Mouse (Mus musculus) spleen, adult 2 months (tissue): ENCODE results near the gene Ovol3. TPM values are rescaled to one million over a fixed set of nuclear protein-coding genes. Genes with fewer than 3 reads are reported as not detected.
"Not testable (repeated sequence)": the region's sequence is repeated elsewhere in the genome, so short reads cannot be mapped to it uniquely, and the experiment has no call there.

ENCODE experiments used
- DNase-seq, 2 experiments: peaks; one replicate each; pipeline versions ENCODE4 v3.0.0 to v3.0.0-alpha.2; 2012 to 2021; ENCODE audit warnings: low spot score in 2 of 2, low read depth in 1 of 2
- H3K27ac ChIP-seq: fragments of 200-500 bp; 2 replicates; pipeline ENCODE4 v1.5.1; 2012; ENCODE audit warnings: low read length, inconsistent platforms; ENCODE audit not compliant: insufficient read depth
- H3K27me3 ChIP-seq: fragments of 200-500 bp; 2 replicates; pipeline ENCODE4 v1.6.1; 2012; ENCODE audit warnings: mild to moderate bottlenecking, moderate library complexity, low read length, inconsistent platforms; ENCODE audit not compliant: control insufficient read depth, insufficient read depth
- H3K36me3 ChIP-seq: fragments of 200-500 bp; 2 replicates; pipeline ENCODE4 v1.6.1; 2012; ENCODE audit warnings: mild to moderate bottlenecking, low read length, inconsistent platforms; ENCODE audit not compliant: control insufficient read depth, insufficient read depth
- H3K4me1 ChIP-seq: fragments of 200-500 bp; 2 replicates; pipeline ENCODE4 v1.6.1; 2011; ENCODE audit warnings: inconsistent platforms; ENCODE audit not compliant: control insufficient read depth, insufficient read depth, insufficient read length
- H3K4me3 ChIP-seq: fragments of 200-500 bp; 2 replicates; pipeline ENCODE4 v1.5.1; 2011; ENCODE audit warnings: mild to moderate bottlenecking, inconsistent platforms; ENCODE audit not compliant: insufficient read depth, insufficient read length; ENCODE audit errors: extremely low read depth
- CTCF ChIP-seq: fragments of 200-500 bp; IDR thresholded peaks from 2 replicates; pipeline ENCODE4 v1.5.1; 2011; ENCODE audit warnings: mild to moderate bottlenecking, inconsistent platforms; ENCODE audit not compliant: insufficient read depth, insufficient read length, insufficient replicate concordance; ENCODE audit errors: extremely low read depth
- POLR2A ChIP-seq: fragments of 200-500 bp; IDR thresholded peaks from 2 replicates; pipeline ENCODE4 v1.6.1; 2011; ENCODE audit warnings: low read depth, low read length, inconsistent platforms
- WGBS: fragments of 180-500 bp; shearing (Covaris S2); methylation state at CpG from one replicate; pipeline ENCODE4 v1.1.7; 2018; 5-methylcytosine and 5-hydroxymethylcytosine counted together
- polyA plus RNA-seq: library from polyadenylated mRNA; depleted of rRNA; stranded (reverse); fragments of >200 nt; gene quantifications from 2 replicates; pipeline ENCODE4 v1.2.3, GENCODE M21; 2012

Gene Ovol3
- polyA plus RNA-seq, 1 experiment: not detected

DNA sequence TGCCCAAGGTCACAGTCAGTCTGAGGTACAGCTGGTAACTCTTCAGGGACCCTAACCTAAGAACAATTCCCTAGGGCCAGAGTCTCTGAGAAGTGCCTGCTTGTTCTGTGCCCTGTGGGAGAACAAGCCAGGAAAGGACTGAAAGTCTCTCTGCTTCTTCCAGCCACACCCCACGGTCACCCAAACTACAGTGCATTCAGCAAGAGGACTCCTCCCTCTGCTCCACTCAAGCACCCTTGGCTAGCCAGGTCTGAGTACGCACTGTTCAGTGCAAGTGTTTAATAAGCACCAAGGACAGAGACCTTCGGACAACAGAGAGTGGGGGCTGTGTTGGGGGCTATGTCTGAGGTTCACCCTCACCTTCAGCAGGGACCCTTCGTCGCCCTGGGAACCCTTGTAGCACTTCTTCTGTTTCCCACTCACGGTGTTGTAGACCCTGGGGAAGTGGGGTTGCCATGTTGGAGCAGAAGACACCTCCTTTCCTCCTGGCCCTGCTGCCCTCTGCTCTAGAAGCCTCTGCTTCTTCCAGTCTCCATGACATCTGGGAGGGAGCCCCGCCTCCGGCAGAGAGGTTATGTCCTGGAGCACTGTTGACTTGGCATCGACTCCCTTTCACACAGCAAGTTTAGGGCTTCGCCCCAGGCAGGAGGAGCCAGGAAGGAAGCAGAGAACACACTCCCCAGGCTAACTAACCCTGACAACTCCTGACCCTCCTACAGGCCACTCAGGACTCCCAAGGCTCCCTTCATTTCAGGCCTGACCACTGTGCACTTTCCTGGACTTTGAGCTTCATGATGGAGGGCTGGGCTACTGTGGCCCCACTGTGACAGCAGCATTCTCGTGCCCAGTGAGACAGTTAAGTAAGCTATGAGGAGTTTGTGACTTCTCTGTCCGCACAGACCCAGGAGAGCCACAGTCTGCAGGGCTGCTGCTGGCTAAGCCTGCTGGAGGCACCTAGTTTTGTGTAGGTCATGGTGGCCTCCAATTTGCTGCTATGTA lies 16.7 kb upstream of the Ovol3 start:
- no peaks in the 10 kb centered on the region for H3K4me1 ChIP-seq
- H3K36me3 ChIP-seq: 0 out of 2 replicates have a peak, but pooled peaks cover 3% of the 10 kb centered on the region
- WGBS: 88% methylated on average over 12 of the region's 12 CpGs
- DNase-seq: no peak
- TF ChIP-seq CTCF: no peak
- no peak for TF ChIP-seq POLR2A
- no peaks in the 10 kb centered on the region for H3K27me3 ChIP-seq
- no peak overlapping the region for H3K27ac ChIP-seq
- H3K4me3 ChIP-seq: no peak overlapping the region

DNA sequence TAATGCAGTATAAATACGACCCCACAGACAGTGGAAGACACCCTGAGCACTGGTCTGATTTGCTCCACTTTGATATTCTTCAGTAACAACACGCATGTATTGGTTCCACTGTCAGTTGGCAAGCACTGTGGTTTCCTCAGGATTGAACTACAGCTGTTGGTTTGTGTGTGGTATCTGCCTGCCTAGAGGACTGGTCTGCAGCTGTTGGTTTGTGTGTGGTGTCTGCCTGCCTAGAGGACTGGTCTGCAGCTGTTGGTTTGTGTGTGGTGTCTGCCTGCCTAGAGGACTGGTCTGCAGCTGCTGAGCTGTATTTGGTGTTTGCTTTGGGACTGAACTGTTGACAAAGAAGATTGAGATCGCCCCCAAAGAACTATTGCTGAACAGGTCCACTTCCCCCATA lies 1.8 kb upstream of the Ovol3 start:
- not testable (repeated sequence) for H3K36me3 ChIP-seq, H3K27me3 ChIP-seq, DNase-seq, H3K27ac ChIP-seq, H3K4me1 ChIP-seq, H3K4me3 ChIP-seq
- 86% methylated on average over 3 of the region's 3 CpGs for WGBS

DNA sequence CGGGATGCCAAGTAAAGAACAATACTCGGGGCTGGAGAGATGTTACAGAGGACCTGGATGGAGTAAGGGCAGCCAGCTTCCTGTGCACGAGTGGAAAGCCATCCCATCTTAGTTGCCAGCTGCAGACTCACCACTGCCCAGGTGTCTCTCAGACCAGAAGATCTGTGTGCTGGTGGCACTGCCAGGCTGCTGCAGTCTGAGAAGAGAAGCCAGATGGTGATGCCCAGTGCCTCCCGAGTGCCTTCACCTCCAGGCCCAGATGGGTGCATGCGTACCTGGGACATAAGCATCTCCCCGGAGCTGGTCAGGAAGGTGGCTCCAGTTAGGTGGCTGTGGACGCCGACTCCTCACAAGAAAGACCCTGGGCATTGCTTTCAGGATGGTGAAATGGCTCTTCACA lies 434 bp downstream of the Ovol3 start:
- 97% methylated on average over 8 of the region's 8 CpGs for WGBS
- Histone ChIP-seq H3K27me3 (no peaks in the 10 kb centered on the region), H3K4me1 (no peaks in the 10 kb centered on the region; the same call in 1 of the 2 replicates), H3K36me3 (no peaks in the 10 kb centered on the region; the same call in 1 of the 2 replicates), H3K27ac (no peak overlapping the region), H3K4me3 (no peak overlapping the region)
- no peak for DNase-seq
- no peak for TF ChIP-seq POLR2A
- no peak for TF ChIP-seq CTCF

DNA sequence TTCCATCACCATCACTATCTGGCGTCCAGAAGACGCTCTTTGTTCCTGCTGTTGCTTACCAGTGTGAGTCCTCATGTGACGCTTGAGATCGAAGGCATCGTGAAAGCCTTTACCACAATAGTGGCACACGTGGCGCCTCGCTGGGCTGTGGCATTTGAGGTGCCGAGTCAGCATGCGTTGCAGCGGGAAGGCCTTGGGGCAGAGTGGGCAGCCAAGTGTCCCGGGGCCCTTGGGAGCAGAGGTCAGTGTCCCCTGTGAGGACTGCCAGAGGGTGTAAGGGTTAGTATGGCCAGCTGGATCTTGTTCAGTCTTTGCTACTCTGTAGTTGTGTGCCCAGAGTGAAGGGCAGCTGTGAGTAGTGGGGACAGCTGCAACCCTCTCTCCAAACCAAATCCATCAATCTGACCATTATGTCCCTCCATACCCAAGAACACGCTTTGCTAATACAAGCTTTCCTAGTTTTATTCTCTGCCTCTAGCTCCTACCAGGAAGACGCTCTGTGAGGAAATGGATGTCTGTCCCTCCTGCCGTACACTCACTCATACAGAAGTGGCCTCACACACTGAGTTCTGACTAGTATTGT lies 1.2 kb downstream of the Ovol3 start:
- DNase-seq: no peak
- Histone ChIP-seq H3K4me3 (no peak overlapping the region), H3K27me3 (no peaks in the 10 kb centered on the region), H3K4me1 (no peaks in the 10 kb centered on the region; the same call in 1 of the 2 replicates), H3K36me3 (no peaks in the 10 kb centered on the region; the same call in 1 of the 2 replicates), H3K27ac (no peak overlapping the region)
- 94% methylated on average over 15 of the region's 15 CpGs for WGBS
- TF ChIP-seq CTCF: no peak
- TF ChIP-seq POLR2A: no peak

DNA sequence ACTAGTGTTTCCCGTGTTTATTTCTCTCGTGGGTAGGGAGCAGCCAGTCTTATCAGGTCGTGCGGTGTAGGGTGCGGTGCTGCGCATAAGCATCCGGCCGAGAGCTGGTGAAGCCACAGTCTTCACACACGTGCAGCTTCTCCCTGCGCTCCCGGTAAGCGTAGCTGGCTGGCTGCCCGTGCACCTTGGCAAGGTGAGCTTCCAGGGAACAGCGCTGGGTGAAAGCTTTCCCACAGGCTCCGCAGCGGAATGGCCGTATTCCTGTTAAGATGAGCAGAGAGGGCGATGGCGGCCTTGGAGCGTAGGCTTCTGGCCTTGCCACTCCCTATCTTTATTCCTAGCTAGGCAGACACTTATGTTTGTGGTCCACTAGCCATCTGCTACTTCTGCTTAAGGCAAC lies 2.1 kb downstream of the Ovol3 start:
- Histone ChIP-seq H3K27ac (no peak overlapping the region), H3K4me3 (no peak overlapping the region), H3K4me1 (no peaks in the 10 kb centered on the region; the same call in 1 of the 2 replicates), H3K27me3 (no peaks in the 10 kb centered on the region), H3K36me3 (no peaks in the 10 kb centered on the region; the same call in none of the 2 replicates)
- TF ChIP-seq POLR2A: no peak
- no peak for DNase-seq
- 91% methylated on average over 20 of the region's 20 CpGs for WGBS

DNA sequence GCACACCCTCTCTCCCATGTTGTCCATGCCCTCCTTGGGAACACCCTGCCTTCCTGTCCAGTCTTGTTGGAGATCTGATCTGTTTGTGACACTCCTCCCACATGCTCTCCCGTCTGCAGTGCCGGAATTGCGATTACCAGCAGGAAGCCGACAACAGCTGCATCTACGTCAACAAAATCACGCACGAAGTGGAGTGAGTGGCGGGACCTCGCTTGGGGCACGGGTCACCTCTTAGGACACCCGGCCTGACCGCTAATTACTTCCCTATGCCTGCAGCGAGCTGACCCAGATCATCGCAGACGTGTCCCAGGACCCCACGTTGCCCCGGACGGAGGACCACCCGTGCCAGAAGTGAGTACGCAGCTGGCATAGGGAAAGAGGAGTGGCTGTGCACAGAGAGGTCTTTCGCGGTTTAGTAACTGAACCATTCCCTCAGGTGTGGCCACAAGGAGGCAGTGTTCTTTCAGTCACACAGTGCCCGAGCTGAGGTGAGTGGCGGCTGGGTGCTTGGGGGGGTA lies 2.8 kb downstream of the Ovol3 start:
- no peaks in the 10 kb centered on the region; the same call in 1 of the 2 replicates for H3K4me1 ChIP-seq
- peak overlapping the region; percentile 85 for H3K4me3 ChIP-seq
- 7% methylated on average over 24 of the region's 24 CpGs for WGBS
- peak in 1 of 2 experiments; percentile 45 for DNase-seq
- H3K36me3 ChIP-seq: no peaks in the 10 kb centered on the region; the same call in none of the 2 replicates
- H3K27me3 ChIP-seq: no peaks in the 10 kb centered on the region
- H3K27ac ChIP-seq: 0 out of 2 replicates have a peak overlapping the region, but pooled peaks have one; percentile 27
- TF ChIP-seq POLR2A: no peak
- TF ChIP-seq CTCF: peak; percentile 26; the same call in 1 of the 2 replicates
